Mouse (Mus musculus): ENCODE measurements at regions not wholly inside any gene's neighbourhood (a gene's known extent, or its start where the extent isn't known, plus 50 kb on each side); places are given as distances from the start of the nearest gene placed in this dataset.
A peak's percentile ranks its signal among the peaks of the same experiment; 100 is the strongest.

GRCm38 (mm10) chr5:112133688-112134573 lies 118.4 kb downstream of the Cryba4 start:
- no peak overlapping the region for H3K4me2 ChIP-seq
- no peaks in the 10 kb centered on the region for H3K36me3 ChIP-seq
- 75% methylated on average over 21 of the region's 21 CpGs for WGBS
- no peak overlapping the region for H3K27ac ChIP-seq
- no peaks in the 10 kb centered on the region for H3K4me1 ChIP-seq
- H3K9ac ChIP-seq: no peak overlapping the region
- H3K9me3 ChIP-seq: no peaks in the 10 kb centered on the region
- no peaks in the 10 kb centered on the region for H3K27me3 ChIP-seq (replicated peaks)
- H3K4me3 ChIP-seq (replicated peaks): no peak overlapping the region
- ATAC-seq (ENCODE audit: insufficient read depth, low FRiP score, low read depth): no peak

GRCm38 (mm10) chr5:112136646-112137045 lies 115.7 kb downstream of the Cryba4 start:
- no peak overlapping the region for H3K4me2 ChIP-seq
- H3K27ac ChIP-seq: no peak overlapping the region
- ATAC-seq (ENCODE audit: insufficient read depth, low FRiP score, low read depth): no peak
- no peaks in the 10 kb centered on the region for H3K4me1 ChIP-seq
- no peaks in the 10 kb centered on the region for H3K27me3 ChIP-seq (replicated peaks)
- WGBS: 23% methylated on average over 11 of the region's 14 CpGs
- no peaks in the 10 kb centered on the region for H3K9me3 ChIP-seq
- H3K9ac ChIP-seq: no peak overlapping the region
- no peak overlapping the region for H3K4me3 ChIP-seq (replicated peaks)
- no peaks in the 10 kb centered on the region for H3K36me3 ChIP-seq

- H3K36me3 ChIP-seq: no peaks in the 10 kb centered on the region
- no peaks in the 10 kb centered on the region for H3K27me3 ChIP-seq (replicated peaks)
- no peak overlapping the region for H3K4me2 ChIP-seq
- H3K9ac ChIP-seq: no peak overlapping the region
- H3K9me3 ChIP-seq: no peaks in the 10 kb centered on the region
- WGBS: 78% methylated on average over 3 of the region's 3 CpGs
- no peaks in the 10 kb centered on the region for H3K4me1 ChIP-seq
- H3K27ac ChIP-seq: no peak overlapping the region
- no peak for ATAC-seq (ENCODE audit: insufficient read depth, low FRiP score, low read depth)
- H3K4me3 ChIP-seq (replicated peaks): no peak overlapping the region
Observed at GRCm38 (mm10) chr5:112138246-112138645, 114.1 kb downstream of the Cryba4 start.

GRCm38 (mm10) chr5:112142731-112143130 lies 109.6 kb downstream of the Cryba4 start:
- Histone ChIP-seq H3K4me1 (no peaks in the 10 kb centered on the region), H3K9ac (no peak overlapping the region), H3K4me2 (no peak overlapping the region), H3K36me3 (no peaks in the 10 kb centered on the region), H3K27ac (no peak overlapping the region), H3K9me3 (no peaks in the 10 kb centered on the region), H3K4me3 (replicated peaks) (no peak overlapping the region), H3K27me3 (replicated peaks) (no peaks in the 10 kb centered on the region)
- 77% methylated on average over 3 of the region's 3 CpGs for WGBS
- no peak for ATAC-seq (ENCODE audit: insufficient read depth, low FRiP score, low read depth)

GRCm38 (mm10) chr5:112143993-112144621 lies 108.2 kb downstream of the Cryba4 start:
- H3K9ac ChIP-seq: no peak overlapping the region
- H3K27ac ChIP-seq: no peak overlapping the region
- H3K4me1 ChIP-seq: no peaks in the 10 kb centered on the region
- no peaks in the 10 kb centered on the region for H3K27me3 ChIP-seq (replicated peaks)
- H3K4me3 ChIP-seq (replicated peaks): no peak overlapping the region
- H3K36me3 ChIP-seq: no peaks in the 10 kb centered on the region
- WGBS: 86% methylated on average over 16 of the region's 16 CpGs
- no peak overlapping the region for H3K4me2 ChIP-seq
- no peak for ATAC-seq (ENCODE audit: insufficient read depth, low FRiP score, low read depth)
- H3K9me3 ChIP-seq: no peaks in the 10 kb centered on the region

GRCm38 (mm10) chr5:112153675-112154085 lies 98.6 kb downstream of the Cryba4 start:
- ATAC-seq (ENCODE audit: insufficient read depth, low FRiP score, low read depth): peak; percentile 69
- WGBS: under 1% methylated on average over 39 of the region's 39 CpGs
- Histone ChIP-seq H3K27ac (no peak overlapping the region), H3K4me2 (peak overlapping the region; percentile 58), H3K4me1 (no peaks in the 10 kb centered on the region), H3K27me3 (replicated peaks) (peaks cover 8% of the 10 kb centered on the region), H3K4me3 (replicated peaks) (peak overlapping the region; percentile 30), H3K9ac (no peak overlapping the region), H3K9me3 (no peaks in the 10 kb centered on the region), H3K36me3 (no peaks in the 10 kb centered on the region)

GRCm38 (mm10) chr5:112154650-112155049 lies 97.7 kb downstream of the Cryba4 start:
- WGBS: 69% methylated on average over 4 of the region's 4 CpGs
- H3K9me3 ChIP-seq: no peaks in the 10 kb centered on the region
- no peaks in the 10 kb centered on the region for H3K36me3 ChIP-seq
- H3K4me3 ChIP-seq (replicated peaks): no peak overlapping the region
- no peak overlapping the region for H3K9ac ChIP-seq
- no peaks in the 10 kb centered on the region for H3K4me1 ChIP-seq
- no peak for ATAC-seq (ENCODE audit: insufficient read depth, low FRiP score, low read depth)
- no peak overlapping the region for H3K27ac ChIP-seq
- peaks cover 8% of the 10 kb centered on the region for H3K27me3 ChIP-seq (replicated peaks)
- H3K4me2 ChIP-seq: no peak overlapping the region

GRCm38 (mm10) chr5:112155051-112155450 lies 97.3 kb downstream of the Cryba4 start:
- Histone ChIP-seq H3K9me3 (no peaks in the 10 kb centered on the region), H3K4me1 (no peaks in the 10 kb centered on the region), H3K27ac (no peak overlapping the region), H3K36me3 (no peaks in the 10 kb centered on the region), H3K4me3 (replicated peaks) (no peak overlapping the region), H3K4me2 (no peak overlapping the region), H3K27me3 (replicated peaks) (peaks cover 8% of the 10 kb centered on the region), H3K9ac (no peak overlapping the region)
- WGBS: 72% methylated on average over 6 of the region's 6 CpGs
- ATAC-seq (ENCODE audit: insufficient read depth, low FRiP score, low read depth): no peak

- peaks cover 8% of the 10 kb centered on the region for H3K27me3 ChIP-seq (replicated peaks)
- H3K9me3 ChIP-seq: no peaks in the 10 kb centered on the region
- 47% methylated on average over 1 of the region's 1 CpGs for WGBS
- ATAC-seq (ENCODE audit: insufficient read depth, low FRiP score, low read depth): no peak
- H3K4me2 ChIP-seq: no peak overlapping the region
- H3K4me1 ChIP-seq: no peaks in the 10 kb centered on the region
- H3K9ac ChIP-seq: no peak overlapping the region
- H3K4me3 ChIP-seq (replicated peaks): no peak overlapping the region
- no peaks in the 10 kb centered on the region for H3K36me3 ChIP-seq
- no peak overlapping the region for H3K27ac ChIP-seq
Observed at GRCm38 (mm10) chr5:112156005-112156404, 96.3 kb downstream of the Cryba4 start.

- 57% methylated on average over 11 of the region's 11 CpGs for WGBS
- Histone ChIP-seq H3K4me1 (no peaks in the 10 kb centered on the region), H3K4me2 (no peak overlapping the region), H3K27ac (no peak overlapping the region), H3K9me3 (no peaks in the 10 kb centered on the region), H3K36me3 (no peaks in the 10 kb centered on the region), H3K27me3 (replicated peaks) (no peaks in the 10 kb centered on the region), H3K4me3 (replicated peaks) (no peak overlapping the region), H3K9ac (no peak overlapping the region)
- ATAC-seq (ENCODE audit: insufficient read depth, low FRiP score, low read depth): no peak
Observed at GRCm38 (mm10) chr5:112166410-112167175, 85.7 kb downstream of the Cryba4 start.

- no peak overlapping the region for H3K27ac ChIP-seq
- H3K9me3 ChIP-seq: no peaks in the 10 kb centered on the region
- no peak overlapping the region for H3K9ac ChIP-seq
- H3K4me3 ChIP-seq (replicated peaks): no peak overlapping the region
- no peaks in the 10 kb centered on the region for H3K4me1 ChIP-seq
- no peak overlapping the region for H3K4me2 ChIP-seq
- no peaks in the 10 kb centered on the region for H3K36me3 ChIP-seq
- H3K27me3 ChIP-seq (replicated peaks): no peaks in the 10 kb centered on the region
- 80% methylated on average over 10 of the region's 10 CpGs for whole genome bisulfite sequencing
- ATAC-seq (ENCODE audit: insufficient read depth, low FRiP score, low read depth): no peak
Observed at GRCm38 (mm10) chr5:112167790-112168189, 84.5 kb downstream of the Cryba4 start.

GRCm38 (mm10) chr5:112171325-112171724 lies 81.0 kb downstream of the Cryba4 start:
- H3K4me1 ChIP-seq: no peaks in the 10 kb centered on the region

More at GRCm38 (mm10) chr5:112171325-112171724, 81.0 kb downstream of the Cryba4 start:
- 50% methylated on average over 2 of the region's 2 CpGs for WGBS
- Histone ChIP-seq H3K27ac (no peak overlapping the region), H3K4me3 (replicated peaks) (no peak overlapping the region), H3K9ac (no peak overlapping the region), H3K9me3 (no peaks in the 10 kb centered on the region), H3K36me3 (no peaks in the 10 kb centered on the region), H3K4me2 (no peak overlapping the region), H3K27me3 (replicated peaks) (no peaks in the 10 kb centered on the region)
- ATAC-seq (ENCODE audit: insufficient read depth, low FRiP score, low read depth): no peak; the same call in 1 of the 2 replicates
